ENCODE assay signal across 9 mouse cellular contexts in genomic region chr4:87933701-87934337, GRCm38 (mm10).
A peak's percentile ranks its signal among the peaks of the same experiment; 100 is the strongest.
DNase-seq lines count a peak whose midpoint lies in the region; ATAC-seq lines count a peak whose summit lies in the region.
"Had no signal": no experiment of that assay in that cellular context is flagged by ENCODE, and none has a peak within 500 bp of the region (broad histone marks: within the 10 kb centered on the region; RNA-seq: fewer than 3 reads in every experiment).

No protein-coding gene starts in this region.

- WGBS in midbrain, embryonic 13.5 days: 91% methylated on average over 4 of the region's 4 CpGs
- 89% methylated on average over 4 of the region's 4 CpGs for WGBS in midbrain, embryonic 11.5 days
- 49% methylated on average over 4 of the region's 4 CpGs for WGBS in heart, embryonic 10.5 days
- WGBS in neural tube, embryonic 15.5 days: 83% methylated on average over 4 of the region's 4 CpGs

- no peaks in the 10 kb centered on the region for H3K27me3 ChIP-seq in midbrain, embryonic 13.5 days
- no peaks in the 10 kb centered on the region for H3K27me3 ChIP-seq in midbrain, embryonic 11.5 days (ENCODE audit: control insufficient read depth, insufficient read depth, low read length)
- H3K27me3 ChIP-seq in heart, embryonic 10.5 days (ENCODE audit: insufficient read depth, poor library complexity, severe bottlenecking): no peaks in the 10 kb centered on the region
- no peaks in the 10 kb centered on the region for H3K27me3 ChIP-seq in neural tube, embryonic 15.5 days (replicated peaks)

- H3K4me2 ChIP-seq in midbrain, embryonic 13.5 days (replicated peaks): no peak overlapping the region
- no peak overlapping the region for H3K4me2 ChIP-seq in midbrain, embryonic 11.5 days
- H3K4me2 ChIP-seq in neural tube, embryonic 15.5 days: no peak overlapping the region
- H3K4me2 ChIP-seq: hindbrain, embryonic 14.5 days had no signal

- no peak overlapping the region for H3K4me3 ChIP-seq in midbrain, embryonic 13.5 days (replicated peaks)
- no peak overlapping the region for H3K4me3 ChIP-seq in midbrain, embryonic 11.5 days (ENCODE audit: low read depth, low read length)
- 0 out of 2 replicates have a peak overlapping the region, but pooled peaks have one; percentile 15 for H3K4me3 ChIP-seq in heart, embryonic 10.5 days
- no peak overlapping the region for H3K4me3 ChIP-seq in neural tube, embryonic 15.5 days (replicated peaks)

- no peak for DNase-seq in frontal cortex, postnatal 36 days (ENCODE audit: low spot score in 2 of 2)
- no peak for DNase-seq in midbrain, embryonic 11.5 days (ENCODE audit: low spot score, missing footprints)
- DNase-seq in heart, embryonic 10.5 days (ENCODE audit: low spot score): no peak
- DNase-seq in urinary bladder, postnatal 10 days (ENCODE audit: low spot score): no peak
- no peak for DNase-seq in cerebellum, adult 11 months

- no peak overlapping the region for H3K9ac ChIP-seq in midbrain, embryonic 13.5 days (replicated peaks)
- H3K9ac ChIP-seq in midbrain, embryonic 11.5 days (ENCODE audit: low read length): no peak overlapping the region
- H3K9ac ChIP-seq in neural tube, embryonic 15.5 days (replicated peaks): no peak overlapping the region
- H3K9ac ChIP-seq: hindbrain, embryonic 14.5 days had no signal

- H3K36me3 ChIP-seq in midbrain, embryonic 13.5 days: no peaks in the 10 kb centered on the region
- H3K36me3 ChIP-seq in midbrain, embryonic 11.5 days (ENCODE audit: control insufficient read depth, insufficient read depth, low read length): no peaks in the 10 kb centered on the region
- no peaks in the 10 kb centered on the region for H3K36me3 ChIP-seq in heart, embryonic 10.5 days
- no peaks in the 10 kb centered on the region for H3K36me3 ChIP-seq in neural tube, embryonic 15.5 days

- 0 out of 2 replicates have a peak, but pooled peaks have one; percentile 4 for ATAC-seq in frontal cortex, adult (ENCODE audit: low TSS enrichment)
- ATAC-seq in midbrain, embryonic 13.5 days: 0 out of 2 replicates have a peak, but pooled peaks have one; percentile 34
- no peak for ATAC-seq in midbrain, embryonic 11.5 days (ENCODE audit: low FRiP score)
- ATAC-seq in neural tube, embryonic 15.5 days (ENCODE audit: low FRiP score): peak; percentile 32; the same call in 1 of the 2 replicates

- no peak overlapping the region for H3K27ac ChIP-seq in midbrain, embryonic 13.5 days
- no peak overlapping the region for H3K27ac ChIP-seq in midbrain, embryonic 11.5 days (ENCODE audit: low read depth, low read length)
- H3K27ac ChIP-seq in heart, embryonic 10.5 days: peak overlapping the region; percentile 73
- no peak overlapping the region for H3K27ac ChIP-seq in neural tube, embryonic 15.5 days (replicated peaks)
- H3K27ac ChIP-seq: hindbrain, embryonic 14.5 days had no signal

- peaks cover 32% of the 10 kb centered on the region for H3K4me1 ChIP-seq in midbrain, embryonic 13.5 days (replicated peaks)
- no peaks in the 10 kb centered on the region; the same call in 1 of the 2 replicates for H3K4me1 ChIP-seq in midbrain, embryonic 11.5 days (ENCODE audit: control insufficient read depth, insufficient read depth, low read length)
- H3K4me1 ChIP-seq in heart, embryonic 10.5 days: peaks cover 30% of the 10 kb centered on the region
- H3K4me1 ChIP-seq in neural tube, embryonic 15.5 days: peaks cover 21% of the 10 kb centered on the region

- H3K9me3 ChIP-seq in midbrain, embryonic 13.5 days: no peaks in the 10 kb centered on the region
- no peaks in the 10 kb centered on the region for H3K9me3 ChIP-seq in midbrain, embryonic 11.5 days (ENCODE audit: control insufficient read depth, low read length)
- H3K9me3 ChIP-seq in heart, embryonic 10.5 days: no peaks in the 10 kb centered on the region
- no peaks in the 10 kb centered on the region for H3K9me3 ChIP-seq in neural tube, embryonic 15.5 days (replicated peaks)
